Mouse (Mus musculus) megakaryocyte, embryonic 14.5 days (primary cell): ENCODE data around the gene D630045J12Rik.

Source experiments
- FLI1 ChIP-seq: IDR thresholded peaks from 2 replicates; pipeline ENCODE4 v1.6.1; 2012; ENCODE audit warnings: low read length, inconsistent platforms, mixed read lengths
- GATA1 ChIP-seq: IDR thresholded peaks from 3 replicates; pipeline ENCODE4 v1.6.1; 2012; ENCODE audit warnings: mixed read lengths, low read length, inconsistent platforms, borderline replicate concordance

GRCm38 (mm10) chr6:38148626-38149025, 105.2 kb downstream of the D630045J12Rik start:
- TF ChIP-seq FLI1 (no peak), GATA1 (no peak)
